Mouse (Mus musculus): Measurements from ENCODE around the gene Tas1r1.

The Tas1r1 gene

GRCm38 (mm10) chr4:152010091-152010706 is 28.2 kb downstream of the Tas1r1 start:
- in situ Hi-C loops (cut with MseI, MboI) = no loop called here

GRCm38 (mm10) chr4:152009076-152010051 is 29.0 kb downstream of the Tas1r1 start:
- in situ Hi-C loops (cut with MseI, MboI) = no loop called here

GRCm38 (mm10) chr4:152008622-152009075 is 29.7 kb downstream of the Tas1r1 start, which contains the start of gene Klhl21:
TSS of gene Klhl21 (plus strand) at chr4:152008803.
- in situ Hi-C loops (cut with MseI, MboI) = no loop called here

GRCm38 (mm10) chr4:152008148-152008500 is 30.2 kb downstream of the Tas1r1 start:
- in situ Hi-C loops (cut with MseI, MboI) = no loop called here

- in situ Hi-C loops (cut with MseI, MboI) = no loop called here
Observed at GRCm38 (mm10) chr4:152007481-152008147, 30.8 kb downstream of the Tas1r1 start.

GRCm38 (mm10) chr4:152006812-152007211 is 31.6 kb downstream of the Tas1r1 start:
- in situ Hi-C loops (cut with MseI, MboI) = no loop called here

DNA sequence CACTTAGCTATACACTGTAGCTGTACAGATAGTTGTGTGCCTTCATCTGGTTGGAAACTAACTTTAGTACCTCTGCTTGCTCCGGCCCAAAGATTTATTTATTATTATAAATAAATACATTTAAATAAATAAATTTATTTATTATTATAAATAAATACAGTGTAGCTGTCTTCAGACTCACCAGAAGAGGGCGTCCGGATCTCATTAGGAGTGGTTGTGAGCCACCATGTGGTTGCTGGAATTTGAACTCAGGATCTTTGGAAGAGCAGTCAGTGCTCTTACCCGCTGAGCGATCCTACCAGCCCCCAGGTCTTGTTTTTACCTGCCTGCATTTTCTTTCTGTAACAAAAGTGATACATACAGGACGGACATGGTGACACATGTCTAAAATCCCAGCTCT is 32.2 kb downstream of the Tas1r1 start:
- in situ Hi-C loops (cut with MseI, MboI) = no loop called here

DNA sequence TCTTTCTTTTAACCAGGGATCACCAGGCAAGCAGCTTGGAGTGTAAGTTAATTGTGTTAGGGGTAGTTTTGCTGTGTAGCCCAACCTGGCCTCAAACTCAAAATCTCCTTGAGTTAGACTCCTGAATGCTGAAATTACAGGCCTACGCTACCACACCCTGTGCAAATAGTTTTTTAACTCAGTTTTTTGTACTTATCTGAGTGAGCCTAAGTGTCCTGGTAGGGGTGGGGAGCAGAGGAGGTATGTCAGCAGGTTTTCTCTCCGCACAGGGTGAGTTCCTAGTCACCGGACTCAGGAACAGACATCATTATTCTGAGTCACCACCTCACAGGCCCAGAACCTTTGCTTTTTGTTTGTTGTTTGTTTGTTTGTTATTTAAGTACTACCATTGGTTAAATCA is 36.3 kb downstream of the Tas1r1 start:
- in situ Hi-C loops (cut with MseI, MboI) = no loop called here

- in situ Hi-C loops (cut with MseI, MboI) = no loop called here
Observed at GRCm38 (mm10) chr4:152001335-152001734, 37.0 kb downstream of the Tas1r1 start.

- in situ Hi-C loops (cut with MseI, MboI) = no loop called here
Observed at GRCm38 (mm10) chr4:152000906-152001305, 37.5 kb downstream of the Tas1r1 start.

DNA sequence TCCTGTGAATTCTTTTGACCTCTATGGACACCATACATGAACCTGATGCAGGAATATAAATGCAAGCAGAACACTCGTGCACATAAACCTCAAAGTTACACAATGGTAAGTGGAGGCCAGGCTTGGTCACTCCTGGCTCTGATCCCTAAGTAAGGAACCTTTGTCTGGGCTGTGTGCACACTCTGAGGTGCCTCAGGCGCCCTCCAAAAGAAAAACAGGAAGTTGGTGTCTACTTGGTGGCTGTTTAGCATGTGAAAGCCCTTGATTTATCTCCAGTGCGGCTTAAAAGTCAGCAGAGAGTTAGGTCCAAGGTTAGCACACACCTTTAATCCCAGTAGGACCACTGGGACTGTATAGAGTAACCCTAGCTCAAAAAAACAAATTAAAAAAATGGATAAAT is 38.9 kb downstream of the Tas1r1 start:
- in situ Hi-C loops (cut with MseI, MboI) = no loop called here

DNA sequence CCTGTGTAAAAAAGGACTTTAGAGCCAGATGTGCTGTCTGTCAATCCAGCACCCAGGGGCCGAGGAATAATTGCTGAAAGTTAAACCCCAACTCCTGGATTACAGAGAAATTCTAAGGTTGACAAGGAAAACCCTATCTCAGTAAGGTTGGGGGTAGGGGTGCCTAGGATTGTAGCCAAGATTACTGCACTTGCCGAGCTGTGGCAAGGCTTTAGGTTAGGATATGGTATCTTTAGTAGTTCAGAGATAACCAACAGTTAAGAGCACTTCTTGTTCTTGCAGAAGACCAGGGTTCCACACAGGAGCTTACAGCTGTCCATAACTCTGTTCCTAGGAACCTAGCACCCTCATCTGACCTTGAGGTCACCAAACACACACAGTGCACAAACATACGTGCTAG is 40.7 kb downstream of the Tas1r1 start:
- in situ Hi-C loops (cut with MseI, MboI) = no loop called here

- in situ Hi-C loops (cut with MseI, MboI) = no loop called here
Observed at GRCm38 (mm10) chr4:151996951-151997222, 41.5 kb downstream of the Tas1r1 start.

DNA sequence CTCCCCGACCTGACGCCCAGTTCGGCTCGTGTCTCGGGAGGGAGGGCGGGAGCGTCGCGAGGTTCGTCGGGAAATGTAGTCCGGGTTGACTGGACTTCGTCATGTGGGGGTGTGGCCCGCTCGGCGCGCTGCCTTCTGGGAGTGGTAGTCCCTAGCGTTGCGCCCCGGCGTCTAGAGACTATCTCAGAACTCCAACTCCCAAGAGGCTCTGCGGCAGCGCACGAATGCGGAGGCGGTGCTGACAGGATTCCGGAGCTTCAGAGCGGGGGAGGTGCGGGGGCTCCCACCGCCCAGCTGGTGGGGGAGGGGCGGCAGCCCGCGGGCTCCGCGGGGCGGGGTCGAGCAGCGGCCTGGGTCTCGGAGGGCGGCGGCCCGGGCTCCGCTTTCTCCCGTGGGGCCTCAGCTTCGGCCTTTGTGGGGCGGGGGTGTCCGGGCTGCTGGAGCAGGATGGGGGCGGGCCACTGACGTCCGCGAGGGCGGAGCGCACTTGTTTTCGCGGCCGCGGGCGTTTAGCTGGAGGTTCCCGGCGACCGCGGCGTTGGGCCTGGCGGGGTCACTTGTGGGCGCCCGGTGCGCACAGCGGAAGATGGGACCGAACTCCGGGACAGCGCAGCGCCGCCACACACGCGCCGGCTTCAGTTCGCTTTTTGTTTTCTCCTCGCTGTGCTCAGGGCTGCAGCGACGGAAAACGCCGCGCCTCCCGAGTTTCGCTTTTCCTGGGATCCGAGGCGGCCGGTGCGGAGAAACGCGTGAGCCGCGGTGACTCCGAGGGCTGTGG is 42.0 kb downstream of the Tas1r1 start, which contains the start of gene Phf13:
Gene Phf13 (minus strand): TSS at position 86 of the 778 bp plus-strand sequence.
- in situ Hi-C loops (cut with MseI, MboI) = no loop called here

GRCm38 (mm10) chr4:151995371-151996172 is 42.8 kb downstream of the Tas1r1 start:
- in situ Hi-C loops (cut with MseI, MboI) = no loop called here

DNA sequence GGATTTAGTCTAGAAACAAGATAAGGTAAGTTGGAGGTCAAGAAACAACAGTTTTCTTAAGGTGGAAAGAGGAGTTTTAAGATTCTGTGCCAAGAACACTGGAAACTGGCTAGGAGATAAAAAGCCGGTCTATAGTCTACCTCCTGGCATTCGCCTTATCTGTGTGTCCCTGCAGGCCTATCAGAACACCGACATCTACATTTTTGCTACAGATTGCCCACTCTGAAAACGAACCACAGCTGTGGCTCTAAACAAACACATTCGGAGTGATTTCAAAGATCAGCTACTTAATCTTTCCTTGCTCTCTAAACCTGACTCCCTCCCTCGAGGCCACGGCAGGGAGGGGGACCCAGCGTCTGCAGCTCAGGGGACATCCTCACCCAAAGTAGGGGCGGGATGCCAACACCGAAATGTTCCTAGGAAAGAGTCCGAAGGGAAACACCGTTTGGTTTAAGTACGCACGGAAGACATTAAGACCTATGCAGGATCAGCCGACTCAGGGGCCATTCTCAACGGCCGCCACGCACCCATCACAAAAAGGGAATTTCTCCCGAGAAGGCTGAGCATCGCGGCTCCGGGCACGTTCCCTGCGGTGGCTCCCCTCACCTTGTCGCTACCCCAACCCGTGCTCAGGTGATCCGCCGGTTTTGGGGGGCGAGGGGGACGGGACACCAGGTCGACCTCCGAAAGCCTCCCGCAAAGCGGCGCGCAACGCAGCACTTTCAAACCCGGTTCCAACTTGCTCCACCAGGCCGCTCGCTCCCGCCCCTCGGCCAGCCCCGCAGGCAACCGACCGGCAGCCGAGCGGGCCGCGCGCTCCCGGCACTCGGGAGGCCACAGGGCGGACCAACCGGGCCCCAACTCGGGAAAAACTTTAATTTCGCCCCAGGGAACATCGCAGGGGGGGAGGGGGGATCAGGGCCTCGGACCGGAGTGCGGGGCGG is 43.9 kb downstream of the Tas1r1 start:
- in situ Hi-C loops (cut with MseI, MboI) = no loop called here

DNA sequence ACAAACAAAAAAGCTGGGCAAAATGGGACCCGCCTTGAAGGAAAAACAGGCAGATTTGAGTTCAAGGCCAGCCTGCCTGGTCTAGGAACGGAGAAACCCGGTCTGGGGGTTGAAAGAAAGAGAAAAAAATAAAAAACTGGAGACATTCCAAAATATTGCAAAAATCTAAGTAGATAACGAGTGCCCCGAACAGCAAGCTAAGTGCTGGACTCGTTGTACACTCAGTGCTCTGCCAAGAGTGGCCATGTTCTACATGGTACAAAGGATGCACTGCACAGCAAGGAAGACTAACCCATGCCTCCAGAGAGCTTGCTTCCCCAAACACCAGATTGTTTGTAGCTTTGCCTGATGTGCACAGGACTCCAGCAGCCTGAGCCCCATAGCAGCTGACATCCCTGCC is 45.3 kb downstream of the Tas1r1 start:
- in situ Hi-C loops (cut with MseI, MboI) = no loop called here

GRCm38 (mm10) chr4:151992091-151992490 is 46.3 kb downstream of the Tas1r1 start:
- in situ Hi-C loops (cut with MseI, MboI) = no loop called here

DNA sequence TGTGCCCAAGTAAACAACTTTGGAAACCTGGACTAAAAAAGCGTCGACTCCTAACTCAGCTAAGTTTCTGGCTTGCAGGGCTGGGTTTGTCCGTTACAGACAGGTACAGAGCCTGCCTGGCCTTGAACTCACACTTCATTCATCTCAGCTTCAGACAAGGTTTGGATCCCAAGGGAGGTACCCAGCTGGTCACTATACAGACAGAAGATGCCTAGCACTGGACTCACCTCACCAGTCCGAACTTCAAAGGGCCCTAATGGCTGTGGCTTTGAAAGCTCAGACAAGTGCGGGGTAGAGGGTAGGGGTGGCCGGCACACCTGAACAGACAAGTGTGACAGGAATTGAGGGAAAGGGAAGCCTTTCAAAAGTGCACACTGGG is 49.3 kb downstream of the Tas1r1 start:
- in situ Hi-C loops (cut with MseI, MboI) = no loop called here
